Mouse (Mus musculus): ENCODE data around the gene Fbxo2. TPM values are rescaled to one million over a fixed set of nuclear protein-coding genes. Genes with fewer than 3 reads are reported as not detected.

Gene Fbxo2
- polyA plus RNA-seq, 1 experiment from 2014 or later, result 5.5 TPM

Small RNA genes lying within 50 kb of the gene (microRNA-seq; reads per million reads assigned to microRNA genes)
- not detected for gene Mir7022

Other genes with a start within 250 kb of the Fbxo2 start
- gene Plod1, start 223.9 kb upstream of the Fbxo2 start, polyA plus RNA-seq (2015; fragmentation: Nextera tagmentation; extraction: Ambion mirVana), result 78.2 and 82.8 TPM in 2 replicates
- gene 2510039O18Rik, start 219.7 kb upstream of the Fbxo2 start, polyA plus RNA-seq (2015; fragmentation: Nextera tagmentation; extraction: Ambion mirVana), result 13.4 and 13.7 TPM in 2 replicates
- not detected in 2 replicates for gene Nppb, start 174.8 kb upstream of the Fbxo2 start, polyA plus RNA-seq (2015; fragmentation: Nextera tagmentation; extraction: Ambion mirVana)
- gene Nppa, start 159.9 kb upstream of the Fbxo2 start, polyA plus RNA-seq (2015; fragmentation: Nextera tagmentation; extraction: Ambion mirVana), result not detected in 2 replicates
- gene Clcn6, start 121.8 kb upstream of the Fbxo2 start, polyA plus RNA-seq (2015; fragmentation: Nextera tagmentation; extraction: Ambion mirVana), result 7.5 and 8.2 TPM in 2 replicates
- 24.3 and 24.9 TPM in 2 replicates for gene Mthfr, start 121.5 kb upstream of the Fbxo2 start, polyA plus RNA-seq (2015; fragmentation: Nextera tagmentation; extraction: Ambion mirVana)
- gene Agtrap, start 72.6 kb upstream of the Fbxo2 start, polyA plus RNA-seq (2015; fragmentation: Nextera tagmentation; extraction: Ambion mirVana), result 13.2 and 14.1 TPM in 2 replicates
- 78.3 and 85.2 TPM in 2 replicates for gene Mad2l2, start 30.2 kb upstream of the Fbxo2 start, polyA plus RNA-seq (2015; fragmentation: Nextera tagmentation; extraction: Ambion mirVana)
- 0.76 and 0.80 TPM in 2 replicates for gene Draxin, start 29.9 kb upstream of the Fbxo2 start, polyA plus RNA-seq (2015; fragmentation: Nextera tagmentation; extraction: Ambion mirVana)
- gene Fbxo6, start 8.5 kb upstream of the Fbxo2 start, polyA plus RNA-seq (2015; fragmentation: Nextera tagmentation; extraction: Ambion mirVana), result 11.9 and 13.0 TPM in 2 replicates
- 14.6 and 16.6 TPM in 2 replicates for gene Fbxo44, start 139 bp upstream of the Fbxo2 start, polyA plus RNA-seq (2015; fragmentation: Nextera tagmentation; extraction: Ambion mirVana)
- gene Disp3, start 127.3 kb downstream of the Fbxo2 start, polyA plus RNA-seq (2015; fragmentation: Nextera tagmentation; extraction: Ambion mirVana), result 0.13 and 0.32 TPM in 2 replicates